Mouse (Mus musculus) hindbrain, postnatal 0 days (tissue): ENCODE measurements around the gene Nek6. TPM values are rescaled to one million over a fixed set of nuclear protein-coding genes. Genes with fewer than 3 reads are reported as not detected.

Experiments
- ATAC-seq: fragments of 200-750 bp; cut with Nextera tagmentation; 2 replicates; pipeline ENCODE4 v1.8.0; 2017; ENCODE audit warnings: mild to moderate bottlenecking, moderate TSS enrichment, moderate library complexity
- DNase-seq: peaks from one replicate; pipeline ENCODE4 v3.0.0-alpha.2; 2015; ENCODE audit warnings: low spot score
- H3K27ac ChIP-seq: fragments of 300-500 bp; sonication (generic); 2 replicates; pipeline ENCODE4 v1.5.1; 2014; ENCODE audit warnings: mild to moderate bottlenecking
- H3K27me3 ChIP-seq: fragments of 300-500 bp; sonication (generic); 2 replicates; pipeline ENCODE4 v1.6.1; 2014; ENCODE audit warnings: low read length, mixed read lengths; ENCODE audit not compliant: insufficient read depth
- H3K36me3 ChIP-seq: fragments of 300-500 bp; sonication (generic); 2 replicates; pipeline ENCODE4 v1.6.1; 2014; ENCODE audit warnings: low read length, mixed read lengths; ENCODE audit not compliant: insufficient read depth
- H3K4me1 ChIP-seq: fragments of 300-500 bp; sonication (generic); 2 replicates; pipeline ENCODE4 v1.6.1; 2014; ENCODE audit warnings: antibody characterized with exemption, low read length, mixed read lengths; ENCODE audit not compliant: insufficient read depth
- H3K4me2 ChIP-seq: fragments of 300-500 bp; sonication (generic); 2 replicates; pipeline ENCODE4 v1.6.1; 2014; ENCODE audit warnings: low read depth, mild to moderate bottlenecking, low read length, moderate library complexity, mixed read lengths
- H3K4me3 ChIP-seq: fragments of 300-500 bp; sonication (generic); 2 replicates; pipeline ENCODE4 v1.5.1; 2014; ENCODE audit warnings: low read length
- H3K9ac ChIP-seq: fragments of 300-500 bp; sonication (generic); replicated peaks from 2 replicates; pipeline ENCODE4 v1.6.1; 2014; ENCODE audit warnings: mild to moderate bottlenecking, low read length, moderate library complexity, mixed read lengths
- H3K9me3 ChIP-seq: fragments of 300-500 bp; sonication (generic); 2 replicates; pipeline ENCODE4 v1.6.1; 2016; ENCODE audit warnings: low read length, mixed read lengths
- CTCF ChIP-seq: IDR thresholded peaks from 2 replicates; pipeline ENCODE4 v1.5.1; 2016; ENCODE audit warnings: antibody characterized with exemption, control low read depth, low read depth
- WGBS: fragments of 180-500 bp; shearing (Covaris S2); extraction: QIAGEN DNeasy Blood & Tissue Kit; methylation state at CpG from one replicate; pipeline ENCODE4 v1.1.7; 2014; 5-methylcytosine and 5-hydroxymethylcytosine counted together
- polyA plus RNA-seq: library from polyadenylated mRNA; unstranded; fragments of >200 nt; fragmentation: Nextera tagmentation; extraction: Ambion mirVana; gene quantifications from 2 replicates; pipeline ENCODE4 v1.2.1, GENCODE M21; 2015
- total RNA-seq: library from RNA; depleted of rRNA; stranded (reverse); fragments of >200 nt; gene quantifications from 2 replicates; pipeline ENCODE4 v1.2.3, GENCODE M21; 2014

Nek6 gene
- total and polyA plus RNA-seq, 2 experiments from 2014 or later, result 27.5 to 75.1 TPM

DNA sequence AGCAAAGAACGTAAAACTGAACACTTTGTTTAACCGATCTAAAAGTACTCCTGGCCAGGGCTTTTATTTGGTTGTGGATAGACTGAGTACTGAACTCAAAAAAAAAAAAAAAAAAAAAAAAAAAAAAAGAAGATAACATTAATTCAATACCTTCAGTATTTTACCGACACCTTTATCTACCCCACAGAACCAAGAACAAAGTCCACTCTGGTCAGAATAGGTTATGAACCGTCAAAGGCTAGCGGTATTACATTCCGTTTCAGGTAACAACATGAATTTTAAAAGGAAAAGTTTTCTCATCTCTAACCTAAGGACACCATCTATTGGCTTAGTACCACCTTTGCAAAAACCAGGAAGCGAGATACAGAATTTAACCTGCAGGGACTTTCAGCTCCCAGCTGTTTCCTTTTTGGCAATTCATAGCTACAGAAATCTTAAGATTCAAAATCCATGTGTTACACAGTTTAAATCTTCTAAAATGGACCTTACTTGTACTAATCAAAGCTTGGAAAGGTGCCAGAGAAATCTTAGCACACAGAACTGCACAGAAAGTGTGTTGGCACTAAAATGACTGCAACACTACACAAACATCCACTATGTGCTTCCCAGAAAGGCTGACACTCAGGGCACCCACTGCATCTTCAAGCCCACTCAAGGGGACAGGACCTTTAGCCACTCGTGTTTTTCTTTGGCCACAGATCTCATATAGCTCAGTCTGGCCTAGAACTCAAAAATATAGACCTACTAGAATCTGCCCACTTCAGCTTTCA, 112.6 kb downstream of the Nek6 start:
- no peak overlapping the region for H3K9ac ChIP-seq
- no peaks in the 10 kb centered on the region for H3K9me3 ChIP-seq
- WGBS, result 84% methylated on average over 8 of the region's 8 CpGs
- H3K27me3 ChIP-seq, result no peaks in the 10 kb centered on the region
- H3K4me2 ChIP-seq, result no peak overlapping the region
- no peaks in the 10 kb centered on the region for H3K4me1 ChIP-seq
- no peak for ATAC-seq
- H3K36me3 ChIP-seq, result peaks cover 10% of the 10 kb centered on the region; the same call in 1 of the 2 replicates
- H3K4me3 ChIP-seq, result no peak overlapping the region
- no peak for DNase-seq
- no peak for TF ChIP-seq CTCF
- H3K27ac ChIP-seq, result no peak overlapping the region

DNA sequence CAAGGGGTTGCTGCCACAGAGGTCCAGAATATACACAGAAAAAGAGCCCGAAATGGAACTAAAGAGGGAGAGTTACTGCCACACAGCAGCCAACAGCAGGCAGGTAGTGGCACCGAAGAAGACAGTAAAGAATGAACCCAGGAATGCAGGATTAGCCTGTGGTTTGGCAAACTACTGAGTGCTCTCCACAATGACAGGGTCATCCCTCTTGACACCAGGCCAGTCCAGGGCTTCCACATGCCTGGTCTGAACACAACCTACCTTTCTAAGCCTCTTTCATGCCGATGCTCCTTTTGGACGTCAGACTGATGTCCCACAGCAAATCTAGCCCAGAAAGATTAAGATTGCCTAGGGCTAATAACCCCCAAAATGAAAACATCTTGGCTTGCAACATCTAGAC, 117.4 kb downstream of the Nek6 start:
- peaks cover 38% of the 10 kb centered on the region for H3K36me3 ChIP-seq
- ATAC-seq, result no peak
- no peaks in the 10 kb centered on the region for H3K9me3 ChIP-seq
- no peak overlapping the region for H3K27ac ChIP-seq
- H3K9ac ChIP-seq, result no peak overlapping the region
- no peak overlapping the region for H3K4me3 ChIP-seq
- H3K4me2 ChIP-seq, result no peak overlapping the region
- TF ChIP-seq CTCF, result no peak
- H3K27me3 ChIP-seq, result no peaks in the 10 kb centered on the region
- DNase-seq, result no peak
- 91% methylated on average over 4 of the region's 4 CpGs for WGBS
- no peaks in the 10 kb centered on the region for H3K4me1 ChIP-seq

DNA sequence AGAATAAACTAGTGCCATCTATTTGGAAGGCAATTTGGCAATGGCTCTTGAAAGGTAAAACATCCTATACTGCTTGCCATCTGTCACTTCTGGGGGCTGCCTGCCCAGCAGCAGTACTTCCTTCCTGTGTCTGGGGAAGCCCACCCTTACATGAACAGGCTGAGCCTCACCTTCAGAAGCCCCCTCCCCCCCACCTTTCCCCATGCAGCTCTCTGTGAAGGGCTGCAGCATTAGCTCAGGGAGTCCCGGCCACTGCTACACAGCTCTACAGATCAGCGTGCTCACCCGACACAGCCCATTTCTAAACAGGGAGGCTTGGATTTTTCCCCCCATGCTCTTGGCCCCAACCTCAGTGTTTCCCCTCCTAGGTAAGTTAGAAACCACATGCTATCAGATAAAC, 118.0 kb downstream of the Nek6 start:
- no peak overlapping the region for H3K4me3 ChIP-seq
- peaks cover 44% of the 10 kb centered on the region for H3K36me3 ChIP-seq
- no peaks in the 10 kb centered on the region for H3K9me3 ChIP-seq
- H3K4me1 ChIP-seq, result no peaks in the 10 kb centered on the region
- no peaks in the 10 kb centered on the region for H3K27me3 ChIP-seq
- DNase-seq, result no peak
- no peak overlapping the region for H3K9ac ChIP-seq
- H3K4me2 ChIP-seq, result no peak overlapping the region
- no peak for ATAC-seq
- WGBS, result 97% methylated on average over 3 of the region's 3 CpGs
- no peak for TF ChIP-seq CTCF
- no peak overlapping the region for H3K27ac ChIP-seq

DNA sequence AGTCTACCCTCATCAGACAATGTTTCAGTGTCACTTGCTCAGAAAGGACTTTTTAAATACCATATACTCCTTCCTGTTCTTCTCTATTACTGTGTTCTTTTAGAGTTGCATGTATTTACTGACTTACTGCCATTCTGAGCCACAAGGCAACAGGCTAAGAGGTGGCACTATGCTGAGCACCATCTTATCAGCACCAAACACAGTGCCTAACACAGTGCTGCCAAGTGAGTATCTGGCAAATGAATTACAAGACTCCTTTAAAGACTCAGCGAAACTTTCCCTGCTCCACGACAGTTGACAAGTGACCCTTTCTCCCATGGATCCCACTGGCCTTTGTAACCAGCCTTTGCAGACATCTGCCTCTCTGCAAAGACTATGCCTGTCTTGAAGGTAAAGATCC, 119.1 kb downstream of the Nek6 start:
- H3K4me1 ChIP-seq, result no peaks in the 10 kb centered on the region
- no peak overlapping the region for H3K27ac ChIP-seq
- DNase-seq (no peak), ATAC-seq (no peak)
- no peaks in the 10 kb centered on the region for H3K9me3 ChIP-seq
- TF ChIP-seq CTCF, result no peak
- H3K4me2 ChIP-seq, result no peak overlapping the region
- 86% methylated on average over 2 of the region's 2 CpGs for WGBS
- H3K27me3 ChIP-seq, result no peaks in the 10 kb centered on the region
- no peak overlapping the region for H3K9ac ChIP-seq
- H3K4me3 ChIP-seq, result no peak overlapping the region
- peaks cover 50% of the 10 kb centered on the region for H3K36me3 ChIP-seq

DNA sequence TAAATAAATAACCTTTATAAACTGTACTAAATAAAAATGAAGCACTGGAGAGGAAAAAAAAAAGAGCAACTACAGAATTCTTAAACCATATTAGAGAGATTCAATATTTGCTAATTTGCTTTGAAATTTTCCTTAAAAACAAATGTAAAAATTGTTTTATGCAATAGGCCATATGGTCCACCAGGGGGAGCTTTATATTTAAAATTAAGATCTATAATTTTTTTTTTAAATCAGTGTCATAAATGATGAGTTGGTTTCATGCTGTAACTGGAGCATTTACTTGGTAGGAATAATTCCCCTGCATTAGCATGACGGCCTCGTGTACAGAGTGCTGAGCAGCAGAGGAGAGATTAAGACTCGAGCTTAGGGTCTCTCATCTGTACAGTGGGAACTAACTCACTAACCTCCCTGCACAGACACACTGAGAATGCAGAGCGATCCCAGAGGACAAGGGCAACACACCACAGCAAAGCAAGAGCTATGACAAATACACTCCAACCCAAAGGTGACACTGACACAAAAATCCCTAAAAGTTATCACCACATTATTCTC, 126.3 kb downstream of the Nek6 start:
- Histone ChIP-seq H3K4me2 (no peak overlapping the region), H3K36me3 (peaks cover 51% of the 10 kb centered on the region), H3K4me1 (no peaks in the 10 kb centered on the region), H3K9ac (no peak overlapping the region), H3K9me3 (no peaks in the 10 kb centered on the region), H3K4me3 (no peak overlapping the region), H3K27ac (no peak overlapping the region), H3K27me3 (no peaks in the 10 kb centered on the region)
- ATAC-seq (no peak), DNase-seq (peak; percentile 40)
- peak; percentile 46 for TF ChIP-seq CTCF
- 74% methylated on average over 4 of the region's 4 CpGs for WGBS

DNA sequence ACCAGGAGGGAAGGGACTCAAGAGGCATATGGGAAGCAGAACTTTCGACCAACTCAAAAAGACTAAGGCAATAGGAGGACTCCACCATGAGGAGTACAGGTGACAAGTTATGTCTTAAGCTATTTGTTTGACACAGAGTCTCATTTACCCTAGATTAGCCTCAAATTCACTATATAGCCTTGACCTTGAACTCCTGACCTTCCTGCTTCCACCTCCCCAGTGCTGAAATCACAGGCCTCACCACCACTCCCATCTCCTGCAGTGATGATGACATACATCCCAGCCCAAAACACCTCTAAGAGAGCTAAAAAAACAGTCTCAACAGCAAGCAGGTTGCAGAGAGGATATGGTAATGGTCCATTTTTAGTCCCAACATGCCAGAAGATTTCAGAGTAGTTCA, 130.3 kb downstream of the Nek6 start:
- no peaks in the 10 kb centered on the region for H3K4me1 ChIP-seq
- no peak for TF ChIP-seq CTCF
- ATAC-seq (no peak), DNase-seq (no peak)
- H3K9ac ChIP-seq, result no peak overlapping the region
- 97% methylated on average over 1 of the region's 1 CpGs for WGBS
- H3K36me3 ChIP-seq, result peaks cover 25% of the 10 kb centered on the region
- H3K9me3 ChIP-seq, result no peaks in the 10 kb centered on the region
- no peak overlapping the region for H3K4me2 ChIP-seq
- H3K27ac ChIP-seq, result no peak overlapping the region
- no peak overlapping the region for H3K4me3 ChIP-seq
- no peaks in the 10 kb centered on the region for H3K27me3 ChIP-seq
